Mouse (Mus musculus) MEL (cell line): ENCODE measurements around the gene Cbarp. TPM values are rescaled to one million over a fixed set of nuclear protein-coding genes. Genes with fewer than 3 reads are reported as not detected.
A peak's percentile ranks its signal among the peaks of the same experiment; 100 is the strongest.

Source experiments
- DNase-seq: peaks from one replicate; pipeline ENCODE4 v3.0.0; 2011; ENCODE audit warnings: low read depth, low spot score
- H3K27ac ChIP-seq: 2 replicates; pipeline ENCODE4 v1.5.1; 2012; ENCODE audit warnings: low read depth, mild to moderate bottlenecking, control low read depth, low read length, moderate library complexity; ENCODE audit not compliant: control insufficient read depth
- H3K27me3 ChIP-seq, 2 experiments: fragments of 150-350 bp in 1 of 2; sonication (generic) in 1 of 2; 2 replicates each; pipeline ENCODE4 v1.6.1; 2012; ENCODE audit warnings: low read length in 2 of 2, mild to moderate bottlenecking in 2 of 2, improper control_type of control experiment in 1 of 2, moderate library complexity in 1 of 2; ENCODE audit not compliant: insufficient read depth in 2 of 2, control insufficient read depth in 1 of 2
- H3K36me3 ChIP-seq, 2 experiments: 2 replicates each; pipeline ENCODE4 v1.6.1; 2012 to 2014; ENCODE audit warnings: low read length in 2 of 2, improper control_type of control experiment in 1 of 2, inconsistent platforms in 1 of 2, mild to moderate bottlenecking in 1 of 2; ENCODE audit not compliant: insufficient read depth in 2 of 2, control insufficient read depth in 1 of 2
- H3K4me1 ChIP-seq, 2 experiments: fragments of 150-350 bp in 1 of 2; sonication (generic) in 1 of 2; 2 replicates each; pipeline ENCODE4 v1.6.1; 2012; ENCODE audit warnings: low read length in 2 of 2, improper control_type of control experiment in 1 of 2, mild to moderate bottlenecking in 1 of 2; ENCODE audit not compliant: insufficient read depth in 2 of 2, control insufficient read depth in 1 of 2
- H3K4me3 ChIP-seq, 2 experiments: fragments of 150-350 bp in 1 of 2; sonication (generic) in 1 of 2; 2 replicates each; pipeline ENCODE4 v1.5.1; 2012; ENCODE audit warnings: low read depth in 2 of 2, low read length in 2 of 2, mild to moderate bottlenecking in 2 of 2, moderate library complexity in 2 of 2, control low read depth in 1 of 2, improper control_type of control experiment in 1 of 2; ENCODE audit not compliant: control insufficient read depth in 1 of 2, insufficient read depth in 1 of 2
- H3K79me2 ChIP-seq: 2 replicates; pipeline ENCODE4 v1.6.1; 2012; ENCODE audit warnings: mild to moderate bottlenecking, low read length, moderate library complexity; ENCODE audit not compliant: control insufficient read depth, poor library complexity, insufficient read depth
- H3K9ac ChIP-seq: 2 replicates; pipeline ENCODE4 v1.6.1; 2012; ENCODE audit warnings: low read depth, mild to moderate bottlenecking, control low read depth, low read length, moderate library complexity; ENCODE audit not compliant: control insufficient read depth, poor library complexity, severe bottlenecking
- H3K9me3 ChIP-seq: fragments of 150-350 bp; sonication (generic); replicated peaks from 2 replicates; pipeline ENCODE4 v1.6.1; 2012; ENCODE audit warnings: mild to moderate bottlenecking, low read length, improper control_type of control experiment, moderate library complexity; ENCODE audit not compliant: insufficient read depth
- CHD2 ChIP-seq: IDR thresholded peaks from 2 replicates; pipeline ENCODE4 v1.6.1; 2011; ENCODE audit warnings: low read length, improper control_type of control experiment
- CTCF ChIP-seq, 3 experiments: IDR thresholded peaks in 2 of 3; conservative IDR thresholded peaks in 1 of 3; 2 replicates each; pipeline ENCODE4 v1.5.1; 2011 to 2012; ENCODE audit warnings: low read length in 3 of 3, low read depth in 2 of 3, mild to moderate bottlenecking in 2 of 3, improper control_type of control experiment in 1 of 3, inconsistent platforms in 1 of 3, mixed read lengths in 1 of 3, moderate library complexity in 1 of 3; ENCODE audit not compliant: control insufficient read depth in 1 of 3, insufficient read depth in 1 of 3, poor library complexity in 1 of 3, severe bottlenecking in 1 of 3
- EP300 ChIP-seq, 2 experiments: IDR thresholded peaks; 2 replicates each; pipeline ENCODE4 v1.6.1; 2011; ENCODE audit warnings: improper control_type of control experiment in 2 of 2, low read length in 2 of 2, low read depth in 1 of 2, mild to moderate bottlenecking in 1 of 2
- ETS1 ChIP-seq: IDR thresholded peaks from 2 replicates; pipeline ENCODE4 v1.6.1; 2012; ENCODE audit warnings: low read depth, mild to moderate bottlenecking, inconsistent platforms, low read length, improper control_type of control experiment, moderate library complexity
- GABPA ChIP-seq: IDR thresholded peaks from 2 replicates; pipeline ENCODE4 v1.6.1; 2012; ENCODE audit warnings: low read depth, mild to moderate bottlenecking, inconsistent platforms, low read length, improper control_type of control experiment, moderate library complexity
- HCFC1 ChIP-seq: IDR thresholded peaks from 2 replicates; pipeline ENCODE4 v1.6.1; 2012; ENCODE audit warnings: low read depth, mild to moderate bottlenecking, inconsistent platforms, low read length, improper control_type of control experiment, moderate library complexity
- MAFK ChIP-seq: IDR thresholded peaks from 2 replicates; pipeline ENCODE4 v1.6.1; 2011; ENCODE audit warnings: low read depth, mild to moderate bottlenecking, low read length, improper control_type of control experiment, borderline replicate concordance
- MAX ChIP-seq: IDR thresholded peaks from 2 replicates; pipeline ENCODE4 v1.6.1; 2011; ENCODE audit warnings: low read length, improper control_type of control experiment
- MAZ ChIP-seq: IDR thresholded peaks from 2 replicates; pipeline ENCODE4 v1.6.1; 2012; ENCODE audit warnings: low read depth, mild to moderate bottlenecking, inconsistent platforms, low read length, improper control_type of control experiment
- MEF2A ChIP-seq: IDR thresholded peaks from 2 replicates; pipeline ENCODE4 v1.6.1; 2014; ENCODE audit warnings: low read depth, mild to moderate bottlenecking, inconsistent platforms, low read length, improper control_type of control experiment; ENCODE audit not compliant: poor library complexity, insufficient replicate concordance, severe bottlenecking; ENCODE audit errors: extremely low read depth
- MXI1 ChIP-seq: IDR thresholded peaks from 2 replicates; pipeline ENCODE4 v1.6.1; 2011; ENCODE audit warnings: mild to moderate bottlenecking, low read depth, low read length, improper control_type of control experiment
- MYC ChIP-seq: IDR thresholded peaks from 2 replicates; pipeline ENCODE4 v1.6.1; 2011; ENCODE audit warnings: low read depth, mild to moderate bottlenecking, low read length, improper control_type of control experiment, moderate library complexity
- NELFE ChIP-seq: IDR thresholded peaks from 2 replicates; pipeline ENCODE4 v1.6.1; 2011; ENCODE audit warnings: low read depth, low read length, improper control_type of control experiment
- NRF1 ChIP-seq: IDR thresholded peaks from 2 replicates; pipeline ENCODE4 v1.6.1; 2014; ENCODE audit warnings: low read depth, mild to moderate bottlenecking, inconsistent platforms, low read length, improper control_type of control experiment, moderate library complexity; ENCODE audit not compliant: poor library complexity, insufficient read depth, severe bottlenecking
- POLR2A ChIP-seq, 2 experiments: IDR thresholded peaks; 2 replicates each; pipeline ENCODE4 v1.6.1; 2011 to 2012; ENCODE audit warnings: low read length in 2 of 2, mild to moderate bottlenecking in 2 of 2, control low read depth in 1 of 2, improper control_type of control experiment in 1 of 2, low read depth in 1 of 2, moderate library complexity in 1 of 2; ENCODE audit not compliant: control insufficient read depth in 1 of 2, insufficient read depth in 1 of 2, poor library complexity in 1 of 2
- POLR2AphosphoS2 ChIP-seq: IDR thresholded peaks from 2 replicates; pipeline ENCODE4 v1.6.1; 2011; ENCODE audit warnings: low read length, improper control_type of control experiment
- RAD21 ChIP-seq: IDR thresholded peaks from 2 replicates; pipeline ENCODE4 v1.6.1; 2011; ENCODE audit warnings: mild to moderate bottlenecking, low read depth, low read length, improper control_type of control experiment
- SIN3A ChIP-seq: IDR thresholded peaks from 2 replicates; pipeline ENCODE4 v1.6.1; 2012; ENCODE audit warnings: low read length, improper control_type of control experiment, inconsistent platforms
- SMC3 ChIP-seq: IDR thresholded peaks from 2 replicates; pipeline ENCODE4 v1.6.1; 2011; ENCODE audit warnings: low read depth, low read length, improper control_type of control experiment
- TBP ChIP-seq: IDR thresholded peaks from 2 replicates; pipeline ENCODE4 v1.8.0; 2011; ENCODE audit warnings: low read depth, low read length, improper control_type of control experiment
- TCF12 ChIP-seq: IDR thresholded peaks from 2 replicates; pipeline ENCODE4 v1.6.1; 2014; ENCODE audit warnings: low read depth, mild to moderate bottlenecking, inconsistent platforms, low read length, improper control_type of control experiment, moderate library complexity
- UBTF ChIP-seq: IDR thresholded peaks from 2 replicates; pipeline ENCODE4 v1.6.1; 2012; ENCODE audit warnings: low read depth, mild to moderate bottlenecking, inconsistent platforms, low read length, improper control_type of control experiment, moderate library complexity, borderline replicate concordance; ENCODE audit not compliant: insufficient read depth
- USF1 ChIP-seq: IDR thresholded peaks from 2 replicates; pipeline ENCODE4 v1.6.1; 2014; ENCODE audit warnings: low read depth, mild to moderate bottlenecking, inconsistent platforms, low read length, improper control_type of control experiment, moderate library complexity
- USF2 ChIP-seq, 2 experiments: IDR thresholded peaks; 2 replicates each; pipeline ENCODE4 v1.6.1; 2011 to 2012; ENCODE audit warnings: improper control_type of control experiment in 2 of 2, low read length in 2 of 2, borderline replicate concordance in 1 of 2, inconsistent platforms in 1 of 2, low read depth in 1 of 2, mild to moderate bottlenecking in 1 of 2; ENCODE audit not compliant: insufficient read depth in 1 of 2
- ZC3H11A ChIP-seq: IDR thresholded peaks from 2 replicates; pipeline ENCODE4 v1.6.1; 2012; ENCODE audit warnings: low read depth, mild to moderate bottlenecking, inconsistent platforms, low read length, improper control_type of control experiment
- ZKSCAN1 ChIP-seq: IDR thresholded peaks from 2 replicates; pipeline ENCODE4 v1.6.1; 2012; ENCODE audit warnings: low read depth, mild to moderate bottlenecking, inconsistent platforms, low read length, improper control_type of control experiment, moderate library complexity
- ZMIZ1 ChIP-seq: IDR thresholded peaks from 2 replicates; pipeline ENCODE4 v1.6.1; 2012; ENCODE audit warnings: low read depth, mild to moderate bottlenecking, inconsistent platforms, low read length, improper control_type of control experiment, moderate library complexity
- ZNF384 ChIP-seq: IDR thresholded peaks from 2 replicates; pipeline ENCODE4 v1.6.1; 2012; ENCODE audit warnings: low read depth, mild to moderate bottlenecking, inconsistent platforms, low read length, improper control_type of control experiment
- polyA plus RNA-seq, 2 experiments: library from polyadenylated mRNA; stranded (reverse) in 1 of 2; unstranded in 1 of 2; fragments of >175 nt in 1 of 2; fragments of >200 nt in 1 of 2; gene quantifications; 2 replicates each; pipeline versions ENCODE4 v1.2.1 to v1.2.4; 2012; ENCODE audit warnings: low replicate concordance in 2 of 2, low read depth in 1 of 2; ENCODE audit not compliant: insufficient read length in 2 of 2, insufficient read depth in 1 of 2, missing spikeins in 1 of 2
- total RNA-seq: library from RNA; depleted of rRNA; stranded (reverse); fragments of 300-350 nt; gene quantifications from 2 replicates; pipeline ENCODE4 v1.2.3, GENCODE M21; 2012

The Cbarp gene
- total and polyA plus RNA-seq, 3 experiments, result 6.8 to 19.3 TPM; not detected in 1

GRCm38 (mm10) chr10:80115290-80115943 is 25.2 kb downstream of the Cbarp start, which contains the start of gene Stk11:
Stk11 (plus strand) TSS chr10:80115803.
- peak; percentile 100 for DNase-seq
- Histone ChIP-seq H3K79me2 (peaks cover 53% of the 10 kb centered on the region), H3K36me3 (peaks cover 0 to 17% of the 10 kb centered on the region in 2 experiments; a peak in 2 of 4 replicates), H3K27ac (peak within 1 kb of the TSS; percentile 76), H3K9ac (peak within 1 kb of the TSS; percentile 98), H3K9me3 (no peaks in the 10 kb centered on the region), H3K27me3 (no peaks in the 10 kb centered on the region), H3K4me1 (peaks cover 0 to 19% of the 10 kb centered on the region in 2 experiments; a peak in 3 of 4 replicates), H3K4me3 (peak within 1 kb of the TSS; percentile 84)
- TF ChIP-seq CTCF (IDR thresholded peaks at IDR 0.05 in 2 of 3, conservative IDR thresholded peaks at IDR 0.05 in 1 of 3; ENCODE audit: control insufficient read depth in 1 of 3, insufficient read depth in 1 of 3, low read depth in 2 of 3, low read length in 3 of 3, poor library complexity in 1 of 3, severe bottlenecking in 1 of 3), result 0 out of 6 replicates have a peak, but pooled peaks of 1 of the 3 experiments have one; percentile 2
- no peak for TF ChIP-seq EP300 (IDR thresholded peaks at IDR 0.05; ENCODE audit: low read depth in 1 of 2, low read length in 2 of 2)
- TF ChIP-seq MEF2A, result no peak
- TF ChIP-seq MAX, result peak; percentile 37; the same call in 1 of the 2 replicates
- TF ChIP-seq NRF1, result peak; percentile 53; the same call in 1 of the 2 replicates
- peak; percentile 13; the same call in 1 of the 2 replicates for TF ChIP-seq SMC3
- no peak for TF ChIP-seq ZNF384
- peak; percentile 43; the same call in 1 of the 2 replicates for TF ChIP-seq TBP
- 0 out of 2 replicates have a peak, but pooled peaks have one; percentile 3 for TF ChIP-seq MAZ
- 0 out of 2 replicates have a peak, but pooled peaks have one; percentile 6 for TF ChIP-seq UBTF
- TF ChIP-seq MAFK, result no peak
- peak; percentile 39; the same call in 1 of the 2 replicates for TF ChIP-seq ZMIZ1
- TF ChIP-seq CHD2, result peak; percentile 71
- TF ChIP-seq TCF12, result peak; percentile 74
- peak; percentile 75; the same call in 1 of the 2 replicates for TF ChIP-seq POLR2AphosphoS2
- peak; percentile 83 for TF ChIP-seq NELFE
- TF ChIP-seq USF2 (IDR thresholded peaks at IDR 0.05; ENCODE audit: borderline replicate concordance in 1 of 2, insufficient read depth in 1 of 2, low read depth in 1 of 2, low read length in 2 of 2), result no peak
- peak; percentile 8; the same call in 1 of the 2 replicates for TF ChIP-seq ETS1
- no peak for TF ChIP-seq ZC3H11A
- TF ChIP-seq ZKSCAN1, result no peak
- TF ChIP-seq USF1, result peak; percentile 41; the same call in 1 of the 2 replicates
- TF ChIP-seq POLR2A (IDR thresholded peaks at IDR 0.05; ENCODE audit: control insufficient read depth in 1 of 2, insufficient read depth in 1 of 2, low read depth in 1 of 2, low read length in 2 of 2, poor library complexity in 1 of 2), result peak; percentile 77 to 87
- no peak for TF ChIP-seq RAD21
- TF ChIP-seq HCFC1, result peak; percentile 81
- TF ChIP-seq MYC, result peak; percentile 72
- TF ChIP-seq GABPA, result no peak
- peak; percentile 80 for TF ChIP-seq MXI1
- TF ChIP-seq SIN3A, result peak; percentile 79
